Mouse (Mus musculus) limb, embryonic 11.5 days (tissue): ENCODE data around the gene Acp2. TPM values are rescaled to one million over a fixed set of nuclear protein-coding genes. Genes with fewer than 3 reads are reported as not detected.
A peak's percentile ranks its signal among the peaks of the same experiment; 100 is the strongest.

Experiments
- ATAC-seq: fragments of 200-750 bp; cut with Nextera tagmentation; 2 replicates; pipeline ENCODE4 v1.8.0; 2017; ENCODE audit warnings: low read depth; ENCODE audit not compliant: insufficient number of reproducible peaks, low FRiP score, low TSS enrichment
- DNase-seq: peaks from one replicate; pipeline ENCODE4 v3.0.0-alpha.2; 2015; ENCODE audit warnings: low spot score
- H3K27ac ChIP-seq: fragments of 300-500 bp; sonication (generic); replicated peaks from 2 replicates; pipeline ENCODE4 v1.5.1; 2014; ENCODE audit warnings: low read depth, mild to moderate bottlenecking, low read length
- H3K27me3 ChIP-seq: fragments of 300-500 bp; sonication (generic); 2 replicates; pipeline ENCODE4 v1.6.1; 2014; ENCODE audit warnings: mild to moderate bottlenecking, low read length, mixed read lengths; ENCODE audit not compliant: control insufficient read depth, insufficient read depth
- H3K36me3 ChIP-seq: fragments of 300-500 bp; sonication (generic); 2 replicates; pipeline ENCODE4 v1.6.1; 2014; ENCODE audit warnings: mild to moderate bottlenecking, low read length, moderate library complexity, mixed read lengths; ENCODE audit not compliant: control insufficient read depth, insufficient read depth
- H3K4me1 ChIP-seq: fragments of 300-500 bp; sonication (generic); 2 replicates; pipeline ENCODE4 v1.6.1; 2014; ENCODE audit warnings: low read length, mixed read lengths; ENCODE audit not compliant: control insufficient read depth, insufficient read depth
- H3K4me2 ChIP-seq: fragments of 300-500 bp; sonication (generic); 2 replicates; pipeline ENCODE4 v1.6.1; 2014; ENCODE audit warnings: low read depth, mild to moderate bottlenecking, moderate library complexity; ENCODE audit not compliant: severe bottlenecking
- H3K4me3 ChIP-seq: fragments of 300-500 bp; sonication (generic); 2 replicates; pipeline ENCODE4 v1.5.1; 2014; ENCODE audit warnings: low read depth, low read length
- H3K9ac ChIP-seq: fragments of 300-500 bp; sonication (generic); 2 replicates; pipeline ENCODE4 v1.6.1; 2014; ENCODE audit warnings: mild to moderate bottlenecking, low read length
- H3K9me3 ChIP-seq: fragments of 300-500 bp; sonication (generic); 2 replicates; pipeline ENCODE4 v1.6.1; 2016; ENCODE audit warnings: low read length; ENCODE audit not compliant: control insufficient read depth
- WGBS: fragments of 180-500 bp; shearing (Covaris S2); extraction: QIAGEN DNeasy Blood & Tissue Kit; methylation state at CpG from one replicate; pipeline ENCODE4 v1.1.7; 2014; 5-methylcytosine and 5-hydroxymethylcytosine counted together
- polyA plus RNA-seq: library from polyadenylated mRNA; unstranded; fragments of >200 nt; fragmentation: Nextera tagmentation; extraction: Ambion mirVana; gene quantifications from 2 replicates; pipeline ENCODE4 v1.2.1, GENCODE M21; 2014

Acp2 gene
- polyA plus RNA-seq, 1 experiment from 2014 or later: 32.0 TPM

GRCm38 (mm10) chr2:91183148-91183513 lies 19.6 kb upstream of the Acp2 start:
- Histone ChIP-seq H3K4me2 (peak overlapping the region; percentile 80), H3K4me1 (peaks cover 4% of the 10 kb centered on the region), H3K36me3 (no peaks in the 10 kb centered on the region), H3K27me3 (no peaks in the 10 kb centered on the region), H3K9ac (peak overlapping the region; percentile 71; the same call in 1 of the 2 replicates), H3K27ac (peak overlapping the region; percentile 58; the same call in 1 of the 2 replicates), H3K9me3 (no peaks in the 10 kb centered on the region), H3K4me3 (peak overlapping the region; percentile 84)
- DNase-seq: peak; percentile 97
- under 1% methylated on average over 9 of the region's 9 CpGs for WGBS
- peak; percentile 95 for ATAC-seq

- Histone ChIP-seq H3K4me1 (peaks cover 4% of the 10 kb centered on the region), H3K4me3 (peak within 1 kb of the TSS; percentile 84), H3K27ac (peak within 1 kb of the TSS; percentile 58; the same call in 1 of the 2 replicates), H3K9ac (peak within 1 kb of the TSS; percentile 71), H3K9me3 (no peaks in the 10 kb centered on the region), H3K36me3 (no peaks in the 10 kb centered on the region), H3K4me2 (peak within 1 kb of the TSS; percentile 80), H3K27me3 (no peaks in the 10 kb centered on the region)
- ATAC-seq (no peak; the same call in 1 of the 2 replicates), DNase-seq (no peak)
- 69% methylated on average over 15 of the region's 15 CpGs for WGBS
Measured at GRCm38 (mm10) chr2:91183711-91184405, 18.8 kb upstream of the Acp2 start, which contains the start of gene Madd. TSS of gene Madd (minus strand) at chr2:91183837.

GRCm38 (mm10) chr2:91186208-91186607 lies 16.5 kb upstream of the Acp2 start:
- 81% methylated on average over 1 of the region's 1 CpGs for WGBS
- no peak overlapping the region for H3K4me2 ChIP-seq

GRCm38 (mm10) chr2:91187431-91187830 lies 15.3 kb upstream of the Acp2 start:
- ATAC-seq: no peak
- H3K9ac ChIP-seq: no peak overlapping the region
- no peak overlapping the region for H3K4me2 ChIP-seq
- H3K9me3 ChIP-seq: no peaks in the 10 kb centered on the region
- H3K36me3 ChIP-seq: no peaks in the 10 kb centered on the region
- no peak for DNase-seq
- H3K27ac ChIP-seq: no peak overlapping the region
- no peak overlapping the region for H3K4me3 ChIP-seq
- WGBS: 69% methylated on average over 4 of the region's 4 CpGs
- no peaks in the 10 kb centered on the region for H3K27me3 ChIP-seq
- no peaks in the 10 kb centered on the region for H3K4me1 ChIP-seq

More at GRCm38 (mm10) chr2:91186208-91186607, 16.5 kb upstream of the Acp2 start:
- DNase-seq: no peak
- H3K4me1 ChIP-seq: peaks cover 4% of the 10 kb centered on the region
- H3K9ac ChIP-seq: no peak overlapping the region
- no peaks in the 10 kb centered on the region for H3K27me3 ChIP-seq
- no peak overlapping the region for H3K27ac ChIP-seq
- no peaks in the 10 kb centered on the region for H3K9me3 ChIP-seq
- no peak overlapping the region for H3K4me3 ChIP-seq
- no peak for ATAC-seq
- H3K36me3 ChIP-seq: no peaks in the 10 kb centered on the region

GRCm38 (mm10) chr2:91190501-91190900 lies 12.2 kb upstream of the Acp2 start:
- H3K9me3 ChIP-seq: no peaks in the 10 kb centered on the region
- no peak overlapping the region for H3K4me3 ChIP-seq
- DNase-seq (no peak), ATAC-seq (peak; percentile 22; the same call in 1 of the 2 replicates)
- no peak overlapping the region for H3K27ac ChIP-seq
- no peaks in the 10 kb centered on the region for H3K27me3 ChIP-seq
- no peak overlapping the region for H3K4me2 ChIP-seq
- 90% methylated on average over 16 of the region's 16 CpGs for WGBS
- H3K4me1 ChIP-seq: 0 out of 2 replicates have a peak, but pooled peaks cover 3% of the 10 kb centered on the region
- no peak overlapping the region for H3K9ac ChIP-seq
- H3K36me3 ChIP-seq: no peaks in the 10 kb centered on the region

- Histone ChIP-seq H3K9ac (peak overlapping the region; percentile 67), H3K36me3 (no peaks in the 10 kb centered on the region), H3K27me3 (no peaks in the 10 kb centered on the region), H3K9me3 (no peaks in the 10 kb centered on the region), H3K4me1 (0 out of 2 replicates have a peak, but pooled peaks cover 3% of the 10 kb centered on the region), H3K4me2 (peak overlapping the region; percentile 53), H3K4me3 (peak overlapping the region; percentile 29), H3K27ac (no peak overlapping the region)
- ATAC-seq (peak; percentile 83), DNase-seq (peak; percentile 78)
- WGBS: under 1% methylated on average over 27 of the region's 27 CpGs
Measured at GRCm38 (mm10) chr2:91194624-91195332, 7.9 kb upstream of the Acp2 start.

GRCm38 (mm10) chr2:91196577-91197001 lies 6.1 kb upstream of the Acp2 start:
- DNase-seq: no peak
- no peak overlapping the region for H3K9ac ChIP-seq
- H3K27me3 ChIP-seq: no peaks in the 10 kb centered on the region
- 65% methylated on average over 3 of the region's 3 CpGs for WGBS
- no peak overlapping the region for H3K4me3 ChIP-seq
- H3K36me3 ChIP-seq: no peaks in the 10 kb centered on the region
- H3K27ac ChIP-seq: no peak overlapping the region
- no peak for ATAC-seq
- H3K4me1 ChIP-seq: peaks cover 3% of the 10 kb centered on the region; the same call in 1 of the 2 replicates
- H3K9me3 ChIP-seq: no peaks in the 10 kb centered on the region
- no peak overlapping the region for H3K4me2 ChIP-seq

- no peak for ATAC-seq
Measured at GRCm38 (mm10) chr2:91198888-91199287, 3.8 kb upstream of the Acp2 start.

More at GRCm38 (mm10) chr2:91198888-91199287, 3.8 kb upstream of the Acp2 start:
- no peak overlapping the region for H3K4me2 ChIP-seq
- H3K36me3 ChIP-seq: no peaks in the 10 kb centered on the region
- DNase-seq: no peak
- no peaks in the 10 kb centered on the region for H3K9me3 ChIP-seq
- H3K4me3 ChIP-seq: no peak overlapping the region
- no peak overlapping the region for H3K9ac ChIP-seq
- 93% methylated on average over 3 of the region's 3 CpGs for WGBS
- peaks cover 9% of the 10 kb centered on the region for H3K4me1 ChIP-seq
- no peaks in the 10 kb centered on the region for H3K27me3 ChIP-seq
- H3K27ac ChIP-seq: no peak overlapping the region
